Mouse (Mus musculus) layer of hippocampus, adult 11-12 months (tissue): ENCODE data around the gene Ttc25.
"Not testable (repeated sequence)": the region's sequence is repeated elsewhere in the genome, so short reads cannot be mapped to it uniquely, and the experiment has no call there.

Experiments used
- DNase-seq: peaks from one replicate; pipeline ENCODE4 v3.0.0; 2022; ENCODE audit warnings: low spot score

Gene Ttc25

GRCm38 (mm10) chr11:100603813-100604212, 58.4 kb downstream of the Ttc25 start:
- DNase-seq, result no peak

GRCm38 (mm10) chr11:100604321-100605005, 59.1 kb downstream of the Ttc25 start:
- no peak for DNase-seq

GRCm38 (mm10) chr11:100605451-100605850, 60.0 kb downstream of the Ttc25 start:
- no peak for DNase-seq

GRCm38 (mm10) chr11:100607121-100607520, 61.7 kb downstream of the Ttc25 start:
- no peak for DNase-seq

- DNase-seq, result no peak
Observed at GRCm38 (mm10) chr11:100608796-100609195, 63.4 kb downstream of the Ttc25 start.

- DNase-seq, result no peak
Observed at GRCm38 (mm10) chr11:100609355-100609996, 64.1 kb downstream of the Ttc25 start.

- no peak for DNase-seq
Observed at GRCm38 (mm10) chr11:100609997-100610680, 64.7 kb downstream of the Ttc25 start.

- DNase-seq, result no peak
Observed at GRCm38 (mm10) chr11:100611627-100612026, 66.2 kb downstream of the Ttc25 start.

GRCm38 (mm10) chr11:100613241-100613640, 67.8 kb downstream of the Ttc25 start:
- DNase-seq, result no peak

- no peak for DNase-seq
Observed at GRCm38 (mm10) chr11:100616332-100616731, 70.9 kb downstream of the Ttc25 start.

- DNase-seq, result not testable (repeated sequence)
Observed at GRCm38 (mm10) chr11:100616836-100617235, 71.4 kb downstream of the Ttc25 start.

- no peak for DNase-seq
Observed at GRCm38 (mm10) chr11:100617480-100617879, 72.1 kb downstream of the Ttc25 start.

- peak; percentile 56 for DNase-seq
Observed at GRCm38 (mm10) chr11:100618761-100619484, 73.5 kb downstream of the Ttc25 start, which contains the start of gene Nkiras2. Gene Nkiras2, plus strand, starts transcription at chr11:100619244.

GRCm38 (mm10) chr11:100619485-100619975, 74.1 kb downstream of the Ttc25 start:
- DNase-seq, result peak; percentile 96

GRCm38 (mm10) chr11:100619982-100620381, 74.6 kb downstream of the Ttc25 start, which contains the start of gene Dnajc7:
Gene Dnajc7, minus strand, starts transcription at chr11:100620168.
- DNase-seq, result no peak
